Mouse (Mus musculus) stomach, postnatal 0 days (tissue): ENCODE data around the gene Ryr1.

ENCODE experiments used
- CTCF ChIP-seq: IDR thresholded peaks from 2 replicates; pipeline ENCODE4 v1.5.1; 2016; ENCODE audit warnings: antibody characterized with exemption, low read depth, mild to moderate bottlenecking, moderate library complexity
- EP300 ChIP-seq: optimal IDR thresholded peaks from 2 replicates; pipeline ENCODE3; 2016; ENCODE audit warnings: antibody characterized with exemption

DNA sequence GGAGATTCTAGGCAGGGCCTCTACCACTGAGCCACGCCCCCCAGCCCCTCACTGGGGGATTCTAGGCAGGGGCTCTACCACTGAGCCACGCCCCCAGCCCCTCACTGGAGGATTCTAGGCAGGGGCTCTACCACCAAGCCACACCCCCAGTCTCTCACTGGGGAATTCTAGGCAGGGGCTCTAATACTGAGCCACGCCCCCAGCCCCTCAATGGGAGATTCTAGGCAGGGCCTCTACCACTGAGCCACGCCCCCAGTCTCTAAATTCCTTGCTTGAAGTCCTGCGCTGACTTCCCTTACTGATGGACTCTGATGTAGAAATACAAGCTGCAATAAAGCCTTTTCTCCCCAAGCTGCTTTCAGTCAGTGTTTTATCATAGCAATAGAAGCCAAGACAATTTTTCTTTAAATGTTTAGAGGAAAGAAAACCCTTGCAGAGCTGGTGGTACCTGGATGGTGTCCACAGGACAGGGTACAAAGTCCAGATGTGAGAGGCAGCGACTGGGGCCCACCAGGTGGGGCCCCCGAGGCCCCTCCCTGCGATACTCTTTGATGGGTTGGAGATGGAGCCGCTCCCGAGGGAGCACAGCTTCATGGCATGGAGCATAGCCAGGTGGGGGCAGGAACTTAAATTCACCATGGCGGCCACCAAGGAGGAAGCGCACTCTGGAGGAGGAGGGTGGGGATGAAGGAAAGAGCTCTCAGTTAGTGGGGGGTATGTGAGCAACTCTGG, 23.5 kb downstream of the Ryr1 start:
- TF ChIP-seq CTCF = no peak
- no peak for TF ChIP-seq EP300
